Mouse (Mus musculus): ENCODE data around the gene Cx3cl1.

Cx3cl1 gene

GRCm38 (mm10) chr8:94771941-94772670 lies at the start of gene Cx3cl1:
Gene Cx3cl1 (plus strand): TSS chr8:94772009.
- DNase-seq (ENCODE audit: inconsistent age in 2 of 2, low spot score in 1 of 2): peak; percentile 92 to 96

- no peak for DNase-seq (ENCODE audit: inconsistent age in 2 of 2, low spot score in 1 of 2)
These were observed 45.8 kb upstream of the Cx3cl1 start for GRCm38 (mm10) chr8:94725998-94726397.

GRCm38 (mm10) chr8:94729301-94729700 lies 42.5 kb upstream of the Cx3cl1 start:
- DNase-seq (ENCODE audit: inconsistent age in 2 of 2, low spot score in 1 of 2): no peak

DNA sequence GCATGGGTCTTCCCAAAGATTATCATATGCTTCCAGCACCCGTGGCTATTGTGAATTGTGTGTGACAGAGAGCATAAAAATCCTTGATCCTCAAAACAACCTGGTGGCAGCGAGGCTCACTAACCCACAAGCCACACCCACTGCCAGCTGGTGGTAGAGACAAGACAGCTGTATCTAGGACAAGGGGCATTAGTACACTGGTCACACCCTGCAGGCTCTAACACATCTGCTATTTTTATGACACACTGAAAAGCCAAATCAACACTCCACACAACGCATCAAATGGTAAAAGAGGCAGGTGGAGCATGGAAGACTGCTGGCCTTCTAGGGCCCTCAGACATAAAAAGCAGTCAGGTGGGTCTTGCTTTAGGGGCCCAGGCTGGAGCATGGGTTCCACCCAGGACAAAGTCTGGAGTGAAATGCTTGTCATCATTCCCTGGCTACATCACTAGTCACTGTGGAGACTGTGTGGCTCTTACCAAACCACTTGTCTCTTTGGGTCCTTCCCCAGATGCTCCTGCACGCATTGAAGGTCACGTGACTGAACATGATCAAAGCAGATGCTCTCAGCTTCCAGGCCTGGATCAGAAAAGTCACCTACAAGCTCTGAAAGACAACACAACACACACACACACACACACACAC lies 37.9 kb upstream of the Cx3cl1 start:
- DNase-seq (ENCODE audit: inconsistent age in 2 of 2, low spot score in 1 of 2): peak in 1 of 2 experiments; percentile 21

- DNase-seq (ENCODE audit: inconsistent age in 2 of 2, low spot score in 1 of 2): peak in 1 of 2 experiments; percentile 22
These were observed 37.0 kb upstream of the Cx3cl1 start for GRCm38 (mm10) chr8:94734735-94735350.

GRCm38 (mm10) chr8:94735426-94736094 lies 36.2 kb upstream of the Cx3cl1 start:
- peak; percentile 39 to 74 for DNase-seq (ENCODE audit: inconsistent age in 2 of 2, low spot score in 1 of 2)

- peak; percentile 42 to 63 for DNase-seq (ENCODE audit: inconsistent age in 2 of 2, low spot score in 1 of 2)
These were observed 32.0 kb upstream of the Cx3cl1 start for GRCm38 (mm10) chr8:94739829-94740228.

- no peak for DNase-seq (ENCODE audit: inconsistent age in 2 of 2, low spot score in 1 of 2)
These were observed 31.2 kb upstream of the Cx3cl1 start for GRCm38 (mm10) chr8:94740591-94740990.

DNA sequence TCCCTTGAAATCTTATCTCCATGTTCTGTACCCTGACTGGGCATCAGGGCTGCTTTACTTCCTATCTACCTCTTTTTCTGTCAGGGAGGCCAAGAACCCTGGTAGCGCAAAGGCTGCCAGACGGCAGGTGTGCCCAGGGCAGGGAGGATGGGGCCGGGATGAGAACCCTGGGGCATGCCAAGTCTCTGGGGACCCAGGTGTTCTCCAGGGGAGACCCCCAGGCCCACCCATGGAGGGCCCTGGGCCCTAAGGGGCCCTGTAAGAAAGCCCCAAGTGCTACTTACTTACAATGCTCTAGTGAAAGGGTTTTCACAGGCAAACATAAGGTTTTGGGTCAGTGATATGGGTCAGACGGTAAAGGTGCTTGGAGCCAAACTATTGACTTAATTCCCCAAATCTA lies 30.1 kb upstream of the Cx3cl1 start:
- no peak for DNase-seq (ENCODE audit: inconsistent age in 2 of 2, low spot score in 1 of 2)

DNA sequence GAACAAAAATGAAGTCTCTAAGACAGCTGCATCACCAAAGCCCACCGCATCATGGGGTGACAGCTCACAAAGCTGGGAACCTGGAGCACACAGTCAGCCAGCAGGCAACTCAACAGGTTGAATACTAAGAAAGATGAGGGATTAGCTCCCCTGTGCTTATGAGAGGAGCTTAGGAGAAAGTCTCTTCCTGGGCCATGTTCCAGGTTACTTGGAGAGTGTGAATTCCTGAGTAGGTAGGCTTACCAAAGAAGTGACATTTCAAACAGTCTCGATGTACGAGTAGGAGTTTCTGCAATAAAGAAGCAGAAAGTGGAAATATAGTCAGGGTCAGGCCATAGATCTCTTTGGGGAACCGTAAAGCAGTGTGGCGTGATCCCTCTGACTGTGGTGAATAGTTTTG lies 27.3 kb upstream of the Cx3cl1 start:
- DNase-seq (ENCODE audit: inconsistent age in 2 of 2, low spot score in 1 of 2): no peak

GRCm38 (mm10) chr8:94744972-94745371 lies 26.8 kb upstream of the Cx3cl1 start:
- DNase-seq (ENCODE audit: inconsistent age in 2 of 2, low spot score in 1 of 2): no peak

GRCm38 (mm10) chr8:94745476-94746184 lies 26.2 kb upstream of the Cx3cl1 start, which contains the start of gene Ccl22:
Gene Ccl22 (plus strand): TSS chr8:94745590.
- no peak for DNase-seq (ENCODE audit: inconsistent age in 2 of 2, low spot score in 1 of 2)

DNA sequence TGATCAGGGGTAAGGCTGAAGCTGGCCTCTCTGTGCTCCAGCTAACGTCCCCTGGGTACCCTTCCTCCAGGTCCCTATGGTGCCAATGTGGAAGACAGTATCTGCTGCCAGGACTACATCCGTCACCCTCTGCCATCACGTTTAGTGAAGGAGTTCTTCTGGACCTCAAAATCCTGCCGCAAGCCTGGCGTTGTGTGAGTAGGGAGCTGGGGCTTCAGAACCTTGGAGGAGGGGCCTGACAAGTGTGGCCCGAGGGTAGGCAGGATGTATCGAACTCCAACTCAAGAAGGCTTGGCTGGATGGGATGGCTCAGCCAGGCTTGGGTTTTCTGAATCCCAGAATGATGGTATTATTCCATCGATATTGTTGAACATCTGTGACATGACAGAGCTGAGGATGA lies 25.0 kb upstream of the Cx3cl1 start:
- DNase-seq (ENCODE audit: inconsistent age in 2 of 2, low spot score in 1 of 2): no peak

DNA sequence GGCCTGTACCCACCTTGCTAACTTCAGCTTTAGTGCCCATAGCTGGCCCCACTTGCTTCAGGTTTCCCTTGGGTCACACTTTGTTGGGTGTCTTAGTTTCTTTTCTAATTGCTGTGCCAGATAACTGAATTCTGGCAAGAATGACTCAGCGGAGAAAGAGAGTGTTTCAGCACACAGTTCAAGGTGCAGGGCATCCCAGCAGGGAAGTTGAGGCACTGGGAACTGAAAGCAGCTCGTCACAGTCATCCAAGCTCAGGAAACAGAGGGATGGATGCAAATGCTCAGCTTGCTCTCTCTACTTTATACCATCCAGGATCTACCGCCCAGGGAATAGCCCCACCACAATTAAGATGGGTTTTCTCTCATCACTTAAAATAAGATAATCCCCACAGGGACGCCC lies 23.4 kb upstream of the Cx3cl1 start:
- no peak for DNase-seq (ENCODE audit: inconsistent age in 2 of 2, low spot score in 1 of 2)

- no peak for DNase-seq (ENCODE audit: inconsistent age in 2 of 2, low spot score in 1 of 2)
These were observed 21.9 kb upstream of the Cx3cl1 start for GRCm38 (mm10) chr8:94749942-94750341.

- no peak for DNase-seq (ENCODE audit: inconsistent age in 2 of 2, low spot score in 1 of 2)
These were observed 20.6 kb upstream of the Cx3cl1 start for GRCm38 (mm10) chr8:94751023-94751849.

- DNase-seq (ENCODE audit: inconsistent age in 2 of 2, low spot score in 1 of 2): no peak
These were observed 17.8 kb upstream of the Cx3cl1 start for GRCm38 (mm10) chr8:94754006-94754405.

GRCm38 (mm10) chr8:94754486-94754885 lies 17.3 kb upstream of the Cx3cl1 start:
- DNase-seq (ENCODE audit: inconsistent age in 2 of 2, low spot score in 1 of 2): no peak

DNA sequence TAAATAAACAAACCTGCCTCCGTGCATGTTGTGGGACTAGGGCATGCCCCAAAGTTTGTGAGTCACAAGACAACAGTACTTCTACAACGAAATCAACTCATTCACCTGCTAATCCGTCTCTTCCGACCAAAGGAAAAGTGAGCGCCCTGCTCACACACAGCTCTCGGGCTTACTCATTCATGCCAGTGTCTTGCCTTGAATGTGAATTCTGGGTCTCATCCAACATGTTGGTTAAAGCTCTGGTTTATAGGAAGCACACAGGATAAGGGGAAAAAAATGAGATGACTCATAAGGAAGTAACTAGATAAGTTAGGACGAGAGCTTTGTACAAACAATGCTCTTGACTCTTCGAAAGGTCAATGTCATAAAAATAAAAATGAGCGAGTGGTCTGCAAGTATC lies 4.8 kb upstream of the Cx3cl1 start:
- peak; percentile 57 to 82 for DNase-seq (ENCODE audit: inconsistent age in 2 of 2, low spot score in 1 of 2)

- peak; percentile 61 to 77 for DNase-seq (ENCODE audit: inconsistent age in 2 of 2, low spot score in 1 of 2)
These were observed 864 bp upstream of the Cx3cl1 start for GRCm38 (mm10) chr8:94770945-94771344.
